Mouse (Mus musculus) midbrain, embryonic 13.5 days (tissue): ENCODE results near the gene Arhgef12. TPM values are rescaled to one million over a fixed set of nuclear protein-coding genes. Genes with fewer than 3 reads are reported as not detected.

ENCODE experiments used
- ATAC-seq: fragments of 200-750 bp; cut with Nextera tagmentation; 2 replicates; pipeline ENCODE4 v1.8.0; 2017; ENCODE audit warnings: mild to moderate bottlenecking, moderate TSS enrichment, moderate library complexity
- H3K27ac ChIP-seq: fragments of 300-500 bp; sonication (generic); 2 replicates; pipeline ENCODE4 v1.5.1; 2015; ENCODE audit warnings: inconsistent platforms, mild to moderate bottlenecking, moderate library complexity
- H3K27me3 ChIP-seq: fragments of 300-500 bp; sonication (generic); 2 replicates; pipeline ENCODE4 v1.6.1; 2015; ENCODE audit warnings: mild to moderate bottlenecking, inconsistent platforms
- H3K36me3 ChIP-seq: fragments of 300-500 bp; sonication (generic); 2 replicates; pipeline ENCODE4 v1.6.1; 2015; ENCODE audit warnings: mild to moderate bottlenecking, inconsistent platforms
- H3K4me1 ChIP-seq: fragments of 300-500 bp; sonication (generic); replicated peaks from 2 replicates; pipeline ENCODE4 v1.6.1; 2015; ENCODE audit warnings: inconsistent platforms
- H3K4me2 ChIP-seq: fragments of 300-500 bp; sonication (generic); replicated peaks from 2 replicates; pipeline ENCODE4 v1.6.1; 2015; ENCODE audit warnings: moderate library complexity, mild to moderate bottlenecking, inconsistent platforms
- H3K4me3 ChIP-seq: fragments of 300-500 bp; sonication (generic); replicated peaks from 2 replicates; pipeline ENCODE4 v1.5.1; 2015; ENCODE audit warnings: mild to moderate bottlenecking, inconsistent platforms
- H3K9ac ChIP-seq: fragments of 300-500 bp; sonication (generic); replicated peaks from 2 replicates; pipeline ENCODE4 v1.6.1; 2015; ENCODE audit warnings: mild to moderate bottlenecking, inconsistent platforms
- H3K9me3 ChIP-seq: fragments of 300-500 bp; sonication (generic); 2 replicates; pipeline ENCODE4 v1.6.1; 2016; ENCODE audit warnings: mild to moderate bottlenecking, inconsistent platforms
- WGBS: fragments of 180-500 bp; shearing (Covaris S2); methylation state at CpG from one replicate; pipeline ENCODE4 v1.1.7; 2015; 5-methylcytosine and 5-hydroxymethylcytosine counted together
- polyA plus RNA-seq: library from polyadenylated mRNA; unstranded; fragments of >200 nt; fragmentation: Nextera tagmentation; extraction: Ambion mirVana; gene quantifications from 2 replicates; pipeline ENCODE4 v1.2.1, GENCODE M21; 2015

Arhgef12 gene
- polyA plus RNA-seq, 1 experiment from 2014 or later, result 21.2 TPM

DNA sequence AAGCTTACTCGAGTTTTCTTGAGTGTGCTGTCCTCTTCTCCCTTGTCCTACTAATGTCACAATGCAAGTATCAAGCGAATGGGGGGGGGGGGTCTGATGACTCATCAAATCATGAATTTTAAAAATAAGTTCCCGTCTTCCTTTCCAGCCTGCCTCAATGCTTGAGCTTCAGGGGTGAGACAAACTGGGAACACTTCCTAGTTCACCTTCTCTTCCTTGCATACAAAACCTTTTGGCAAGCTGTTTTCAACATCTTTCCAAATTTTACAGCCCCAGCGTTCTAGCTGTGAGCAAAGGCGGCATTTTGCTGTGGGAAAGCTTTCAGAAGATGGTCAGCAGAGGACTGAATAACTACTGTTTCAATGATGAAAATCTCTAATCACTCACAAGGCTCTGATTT lies 516 bp upstream of the Arhgef12 start:
- Histone ChIP-seq H3K4me2 (no peak overlapping the region), H3K27me3 (no peaks in the 10 kb centered on the region), H3K9me3 (no peaks in the 10 kb centered on the region), H3K27ac (no peak overlapping the region), H3K4me1 (peaks cover 36% of the 10 kb centered on the region), H3K4me3 (no peak overlapping the region), H3K9ac (no peak overlapping the region), H3K36me3 (peaks cover 20% of the 10 kb centered on the region)
- 64% methylated on average over 5 of the region's 5 CpGs for whole genome bisulfite sequencing
- no peak for ATAC-seq

DNA sequence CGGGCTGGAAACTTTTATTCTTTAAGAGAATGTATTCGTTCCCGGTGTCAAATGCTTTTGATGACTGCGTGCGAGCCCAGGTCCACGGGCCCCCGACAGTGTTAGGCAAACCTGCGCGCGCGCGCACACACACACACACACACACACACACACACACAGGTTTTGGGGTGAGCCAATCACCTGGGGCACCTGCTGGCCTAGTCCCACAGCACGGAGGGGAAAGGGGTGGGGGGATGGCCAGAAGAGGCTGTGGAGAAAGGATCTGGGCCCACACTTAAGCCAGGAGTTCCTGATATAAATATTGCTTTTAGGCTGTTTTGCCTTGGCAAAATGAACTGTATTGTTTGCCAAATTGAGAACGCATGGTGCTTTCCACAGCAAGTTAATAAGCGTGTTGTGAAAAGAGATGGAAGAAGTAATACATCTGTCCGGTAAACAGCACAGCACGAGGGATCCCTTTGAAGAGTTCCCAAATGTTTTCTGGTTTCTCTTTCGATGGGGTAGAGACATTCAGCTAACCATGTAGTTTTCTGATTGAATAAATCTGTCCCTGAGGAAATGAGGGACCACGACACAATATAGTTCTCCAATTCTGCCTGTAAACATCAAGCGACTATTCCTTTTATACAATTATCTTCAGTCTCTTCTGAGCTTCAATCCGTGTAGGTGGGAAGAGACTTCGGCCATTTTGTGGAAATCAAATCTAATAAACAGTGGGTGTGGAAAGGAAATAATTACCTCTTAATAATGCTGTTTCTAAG lies 433 bp downstream of the Arhgef12 start:
- 23% methylated on average over 22 of the region's 22 CpGs for WGBS
- Histone ChIP-seq H3K9ac (peak overlapping the region; percentile 90), H3K4me3 (peak overlapping the region; percentile 86), H3K27ac (no peak overlapping the region), H3K9me3 (no peaks in the 10 kb centered on the region), H3K4me1 (peaks cover 44% of the 10 kb centered on the region), H3K27me3 (no peaks in the 10 kb centered on the region), H3K4me2 (peak overlapping the region; percentile 96), H3K36me3 (peaks cover 12% of the 10 kb centered on the region)
- ATAC-seq, result peak; percentile 53

DNA sequence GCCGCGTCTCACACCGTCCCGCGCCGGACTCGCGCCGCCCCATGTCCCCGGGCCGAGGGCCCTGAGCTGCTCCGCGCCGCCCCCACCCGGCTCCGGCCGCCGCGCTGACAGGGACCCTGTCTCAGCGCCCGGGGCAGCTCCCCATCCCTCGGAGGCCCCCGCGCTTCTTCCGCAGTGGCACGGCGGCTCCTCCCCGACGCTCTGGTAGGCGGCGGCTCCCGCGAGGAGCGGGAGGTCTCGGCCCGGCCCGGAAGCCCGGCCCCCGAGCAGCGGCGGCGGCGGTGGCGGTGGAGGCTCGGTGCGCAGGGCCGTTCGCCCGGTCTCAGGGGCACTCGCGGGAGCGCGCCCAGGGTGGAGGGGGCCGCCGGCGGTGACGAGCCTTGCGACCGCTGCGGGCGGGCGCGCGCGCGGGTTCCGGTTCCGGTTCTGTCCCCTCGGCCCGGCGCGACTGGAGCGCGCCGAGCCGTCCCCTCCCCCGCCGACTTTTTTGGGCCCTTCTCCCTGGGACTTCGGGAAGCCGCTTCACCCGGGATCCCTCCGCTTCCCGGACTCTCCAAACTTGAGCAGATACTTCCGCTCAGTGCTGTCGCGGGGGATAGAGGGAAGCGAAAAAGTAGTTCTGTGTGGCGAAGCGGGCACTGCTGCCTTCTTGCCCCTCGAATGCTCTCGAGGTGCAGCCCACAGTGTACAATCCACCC lies 1.2 kb downstream of the Arhgef12 start:
- Histone ChIP-seq H3K9ac (peak overlapping the region; percentile 90), H3K4me2 (peak overlapping the region; percentile 96), H3K27me3 (no peaks in the 10 kb centered on the region), H3K4me3 (peak overlapping the region; percentile 86), H3K4me1 (peaks cover 46% of the 10 kb centered on the region), H3K9me3 (no peaks in the 10 kb centered on the region), H3K27ac (peak overlapping the region; percentile 84), H3K36me3 (peaks cover 4% of the 10 kb centered on the region)
- peak; percentile 89 for ATAC-seq
- WGBS, result under 1% methylated on average over 76 of the region's 91 CpGs

DNA sequence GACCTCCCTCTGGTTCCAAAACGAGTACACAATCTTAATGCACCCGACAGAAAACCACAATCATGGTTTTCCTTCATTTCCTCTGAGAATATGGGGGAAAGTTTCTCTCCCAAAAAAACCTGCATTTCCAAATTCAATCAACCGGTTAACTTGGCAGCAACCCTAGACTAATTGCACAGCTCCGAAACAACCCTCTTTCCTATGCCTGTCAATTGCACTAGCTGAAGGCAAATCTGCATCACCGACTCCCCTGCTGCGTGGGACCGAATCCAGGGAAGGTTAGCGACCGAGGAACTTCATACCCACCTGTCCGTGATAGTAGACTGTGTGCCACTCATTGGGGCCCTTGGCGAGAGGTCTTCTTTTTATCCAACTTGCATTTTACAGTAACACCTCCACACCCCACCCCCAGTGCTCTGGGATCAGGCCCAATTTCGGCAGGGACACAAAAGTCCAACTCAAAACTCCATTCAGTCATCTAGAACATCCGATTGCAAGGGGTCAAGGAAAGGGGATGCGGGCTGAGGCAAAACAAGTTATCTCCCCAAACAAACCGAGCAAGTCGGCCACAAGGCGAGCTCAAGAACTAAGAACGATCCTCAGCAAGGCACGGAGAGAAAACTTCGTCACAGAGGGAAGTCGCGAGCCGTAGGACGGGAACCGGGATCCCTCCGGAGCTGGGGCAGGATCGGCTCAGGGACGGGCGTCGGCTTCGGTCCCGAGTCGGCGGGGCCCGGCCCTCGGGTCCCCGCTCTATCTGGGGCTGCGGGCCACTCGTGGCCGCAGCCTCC lies 2.0 kb downstream of the Arhgef12 start:
- H3K9ac ChIP-seq, result peak overlapping the region; percentile 90
- peak overlapping the region; percentile 84 for H3K27ac ChIP-seq
- H3K4me3 ChIP-seq, result peak overlapping the region; percentile 86
- H3K27me3 ChIP-seq, result no peaks in the 10 kb centered on the region
- peaks cover 48% of the 10 kb centered on the region for H3K4me1 ChIP-seq
- WGBS, result under 1% methylated on average over 40 of the region's 40 CpGs
- no peaks in the 10 kb centered on the region for H3K9me3 ChIP-seq
- H3K36me3 ChIP-seq, result no peaks in the 10 kb centered on the region
- 0 out of 2 replicates have a peak, but pooled peaks have one; percentile 12 for ATAC-seq
- peak overlapping the region; percentile 96 for H3K4me2 ChIP-seq

DNA sequence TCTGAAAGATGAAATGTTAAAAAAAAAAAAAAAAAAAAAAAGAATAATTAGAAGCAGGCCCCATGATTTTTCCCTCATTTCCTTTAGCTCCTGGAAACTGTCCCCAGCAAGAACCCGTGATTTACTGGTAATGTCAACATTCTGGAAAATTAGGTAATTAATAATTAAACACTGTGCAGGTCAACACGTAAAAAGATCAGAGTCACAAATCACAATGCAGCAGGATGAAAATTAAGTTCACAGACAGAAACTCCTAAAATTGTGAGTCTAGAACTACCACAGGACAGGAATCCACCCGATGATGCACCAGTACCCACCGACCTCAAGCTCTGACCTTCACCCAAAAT lies 2.5 kb downstream of the Arhgef12 start:
- no peak for ATAC-seq
- 8% methylated on average over 4 of the region's 4 CpGs for WGBS

DNA sequence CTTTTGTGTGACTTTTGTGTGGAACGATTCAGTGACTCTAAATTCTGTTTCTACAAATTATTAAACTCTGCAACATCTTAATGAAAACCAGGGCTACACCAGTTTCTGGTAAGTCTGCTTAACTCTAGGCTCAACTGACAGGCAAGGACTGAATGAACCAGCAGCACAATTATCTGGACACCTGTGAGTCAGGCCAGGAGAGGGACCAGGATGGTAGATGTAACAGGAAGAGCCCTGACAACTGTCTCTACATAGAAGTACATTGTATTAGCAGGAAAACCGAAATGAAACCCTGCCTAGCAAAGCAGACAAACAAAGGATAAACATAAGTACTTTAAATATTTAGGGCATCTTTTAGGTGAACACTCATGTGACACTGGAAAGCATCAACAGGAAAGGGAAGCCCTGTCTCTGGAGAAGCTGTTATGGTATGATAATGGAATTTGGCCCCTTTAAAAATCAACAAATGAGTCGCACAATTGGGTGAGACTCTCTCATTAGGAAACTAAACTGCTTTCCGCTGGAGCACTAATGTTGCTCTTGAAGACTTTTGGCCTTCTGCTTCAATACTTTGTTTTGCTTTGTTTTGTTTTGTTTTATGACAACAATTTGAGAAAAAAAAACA lies 3.3 kb downstream of the Arhgef12 start:
- ATAC-seq, result no peak
- 39% methylated on average over 4 of the region's 4 CpGs for WGBS
- peaks cover 48% of the 10 kb centered on the region for H3K4me1 ChIP-seq
- no peak overlapping the region for H3K27ac ChIP-seq
- H3K27me3 ChIP-seq, result no peaks in the 10 kb centered on the region
- peak overlapping the region; percentile 96 for H3K4me2 ChIP-seq
- no peaks in the 10 kb centered on the region for H3K36me3 ChIP-seq
- peak overlapping the region; percentile 48 for H3K9ac ChIP-seq
- H3K4me3 ChIP-seq, result peak overlapping the region; percentile 86
- no peaks in the 10 kb centered on the region for H3K9me3 ChIP-seq

More for the DNA sequence above, 2.5 kb downstream of the Arhgef12 start:
- Histone ChIP-seq H3K4me2 (peak overlapping the region; percentile 96), H3K36me3 (no peaks in the 10 kb centered on the region), H3K27me3 (no peaks in the 10 kb centered on the region), H3K4me1 (peaks cover 48% of the 10 kb centered on the region), H3K27ac (no peak overlapping the region), H3K4me3 (peak overlapping the region; percentile 86), H3K9ac (peak overlapping the region; percentile 90), H3K9me3 (no peaks in the 10 kb centered on the region)

DNA sequence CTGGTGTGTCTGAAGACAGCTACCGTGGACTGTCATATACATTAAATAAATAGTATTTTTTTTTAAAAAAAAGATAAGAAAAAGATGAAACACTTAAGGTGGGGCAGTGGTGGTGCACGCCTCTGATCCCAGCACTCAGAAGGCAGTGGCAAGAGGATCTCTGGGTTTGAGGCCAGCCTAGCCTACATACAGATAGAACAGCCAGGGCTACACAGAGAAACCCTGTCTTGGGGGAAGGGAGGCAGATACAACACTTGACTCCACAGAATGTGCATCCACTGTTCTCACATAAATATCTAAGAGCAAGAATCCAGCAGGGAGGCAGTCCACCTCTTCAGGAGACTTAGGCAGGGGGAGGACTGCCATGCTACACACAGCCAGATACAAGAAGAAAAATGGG lies 4.1 kb downstream of the Arhgef12 start:
- Histone ChIP-seq H3K4me3 (0 out of 2 replicates have a peak overlapping the region, but pooled peaks have one; percentile 6), H3K9me3 (no peaks in the 10 kb centered on the region), H3K27me3 (no peaks in the 10 kb centered on the region), H3K9ac (peak overlapping the region; percentile 49), H3K27ac (no peak overlapping the region), H3K36me3 (no peaks in the 10 kb centered on the region), H3K4me1 (peaks cover 48% of the 10 kb centered on the region), H3K4me2 (peak overlapping the region; percentile 96)
- WGBS, result 96% methylated on average over 2 of the region's 2 CpGs
- ATAC-seq, result no peak

DNA sequence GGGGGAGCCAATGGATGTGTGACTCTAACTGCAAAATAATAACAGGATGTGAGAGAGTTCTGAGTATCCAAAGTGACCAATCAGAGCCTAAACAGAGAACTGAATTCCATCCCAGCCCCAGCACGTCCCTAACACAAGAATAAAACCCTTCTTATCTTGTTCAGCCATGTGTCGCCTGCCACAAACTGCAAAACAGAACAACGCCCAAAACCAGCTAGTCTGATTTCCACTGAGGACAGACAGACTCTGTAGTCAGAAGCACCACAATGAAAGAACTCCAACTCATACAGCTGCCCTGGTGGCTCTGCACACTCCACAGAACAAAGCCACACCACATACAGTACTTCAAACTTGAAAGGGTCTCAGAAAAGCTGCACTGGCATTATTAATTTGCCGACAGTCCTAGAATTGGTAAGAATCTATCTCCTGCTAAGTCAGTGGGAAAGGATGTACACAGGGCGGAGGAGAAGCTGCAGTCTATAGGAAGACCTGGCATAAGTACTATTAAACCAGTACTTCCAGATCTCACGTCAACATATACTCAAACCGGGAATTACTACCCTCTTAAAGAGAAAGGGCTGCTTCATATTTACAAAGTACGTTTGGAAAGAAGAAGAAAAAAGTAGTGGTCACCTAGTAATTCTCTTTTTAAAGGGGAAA lies 5.0 kb downstream of the Arhgef12 start:
- peaks cover 47% of the 10 kb centered on the region for H3K4me1 ChIP-seq
- peak overlapping the region; percentile 96; the same call in 1 of the 2 replicates for H3K4me2 ChIP-seq
- H3K9me3 ChIP-seq, result no peaks in the 10 kb centered on the region
- no peak overlapping the region for H3K9ac ChIP-seq
- no peak for ATAC-seq
- H3K4me3 ChIP-seq, result no peak overlapping the region
- no peak overlapping the region for H3K27ac ChIP-seq
- no peaks in the 10 kb centered on the region for H3K27me3 ChIP-seq
- WGBS, result 70% methylated on average over 8 of the region's 8 CpGs
- no peaks in the 10 kb centered on the region for H3K36me3 ChIP-seq

DNA sequence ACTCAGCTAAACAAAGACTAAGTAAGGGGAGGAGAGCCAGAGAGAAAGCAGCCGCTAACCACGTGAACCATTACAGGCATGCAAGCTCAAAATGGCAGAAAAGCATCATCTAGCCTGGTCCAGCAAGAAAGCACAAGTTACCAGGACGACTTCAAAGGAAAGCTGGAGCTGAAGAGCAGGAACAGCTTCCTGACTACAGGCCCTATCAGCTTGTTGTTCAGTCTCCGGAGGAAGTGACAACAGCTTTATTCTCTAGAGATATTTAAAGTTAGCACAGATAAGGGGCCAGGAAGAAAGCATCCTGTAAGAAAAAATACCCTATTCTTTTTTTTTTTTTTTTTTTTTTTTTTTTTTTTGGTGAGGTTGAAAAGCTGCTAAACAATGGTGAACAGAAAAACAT lies 8.1 kb downstream of the Arhgef12 start:
- H3K4me1 ChIP-seq, result peaks cover 25% of the 10 kb centered on the region
- H3K4me3 ChIP-seq, result no peak overlapping the region
- no peaks in the 10 kb centered on the region for H3K27me3 ChIP-seq
- H3K27ac ChIP-seq, result no peak overlapping the region
- ATAC-seq, result no peak
- WGBS, result 69% methylated on average over 4 of the region's 4 CpGs
- no peaks in the 10 kb centered on the region for H3K36me3 ChIP-seq
- H3K4me2 ChIP-seq, result no peak overlapping the region
- H3K9me3 ChIP-seq, result no peaks in the 10 kb centered on the region
- no peak overlapping the region for H3K9ac ChIP-seq

DNA sequence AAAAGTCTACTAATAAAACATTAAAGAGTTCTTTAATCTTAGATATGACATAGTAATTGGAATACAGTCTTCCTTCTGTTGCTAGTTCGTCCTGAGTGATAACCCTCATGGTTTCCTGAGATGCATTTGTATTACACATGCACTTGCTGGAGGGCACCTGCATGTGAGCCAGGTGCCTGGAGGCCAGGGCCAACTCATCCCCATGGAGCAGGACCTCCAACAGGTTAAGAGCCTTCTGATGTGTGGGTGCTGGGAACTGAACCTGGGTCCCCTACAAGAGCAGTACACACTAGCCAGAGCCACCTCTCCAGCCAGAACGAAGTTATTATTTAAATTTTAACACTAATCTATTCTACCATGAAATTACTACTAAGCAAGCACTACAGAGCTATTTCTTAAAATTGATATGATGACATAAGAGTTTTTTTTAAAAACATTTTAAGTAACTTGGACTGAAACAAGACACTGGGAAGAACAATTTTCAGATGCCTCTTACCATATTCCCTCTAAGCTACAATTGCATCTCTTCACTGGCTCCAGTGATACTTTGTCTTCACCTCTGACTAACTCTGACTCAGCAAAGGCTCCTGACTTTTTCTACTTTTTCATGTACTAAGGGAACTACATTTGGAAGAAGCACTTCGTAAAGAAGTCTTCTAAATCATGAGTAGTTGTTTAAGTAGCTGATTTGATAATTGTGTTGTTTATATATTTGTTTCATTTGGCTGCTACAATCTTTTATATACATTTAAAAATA lies 9.1 kb downstream of the Arhgef12 start:
- no peaks in the 10 kb centered on the region for H3K27me3 ChIP-seq
- no peak for ATAC-seq
- no peak overlapping the region for H3K9ac ChIP-seq
- H3K4me3 ChIP-seq, result no peak overlapping the region
- H3K36me3 ChIP-seq, result no peaks in the 10 kb centered on the region
- peaks cover 19% of the 10 kb centered on the region for H3K4me1 ChIP-seq
- WGBS, result 93% methylated on average over 3 of the region's 3 CpGs
- no peaks in the 10 kb centered on the region for H3K9me3 ChIP-seq
- H3K4me2 ChIP-seq, result no peak overlapping the region
- no peak overlapping the region for H3K27ac ChIP-seq

DNA sequence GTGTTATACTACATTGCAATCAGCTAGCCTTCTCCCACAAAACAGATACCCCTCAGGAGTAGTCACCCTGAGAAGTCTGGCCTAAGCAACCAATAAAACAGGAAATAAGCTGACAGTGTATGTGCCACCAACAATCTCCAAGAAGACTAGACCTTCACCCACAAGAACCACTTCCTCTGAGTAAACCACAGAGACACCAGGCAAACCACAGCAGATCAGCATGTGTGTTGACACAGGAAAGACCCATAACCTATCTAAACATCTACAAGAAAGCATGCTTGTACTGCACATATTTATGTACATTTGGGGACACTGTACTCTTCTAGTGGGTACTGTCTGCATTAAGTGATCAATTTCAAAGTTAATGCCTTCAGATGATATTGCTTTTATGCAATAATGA lies 10.7 kb downstream of the Arhgef12 start:
- H3K27me3 ChIP-seq, result no peaks in the 10 kb centered on the region
- no peaks in the 10 kb centered on the region for H3K9me3 ChIP-seq
- no peaks in the 10 kb centered on the region for H3K36me3 ChIP-seq
- H3K4me2 ChIP-seq, result no peak overlapping the region
- peaks cover 7% of the 10 kb centered on the region; the same call in 1 of the 2 replicates for H3K4me1 ChIP-seq
- H3K4me3 ChIP-seq, result no peak overlapping the region
- no peak overlapping the region for H3K27ac ChIP-seq
- H3K9ac ChIP-seq, result no peak overlapping the region
- no peak for ATAC-seq
